Mouse (Mus musculus) stomach, embryonic 15.5 days (tissue): ENCODE measurements around the gene 1700066M21Rik. TPM values are rescaled to one million over a fixed set of nuclear protein-coding genes. Genes with fewer than 3 reads are reported as not detected.

Experiments used
- ATAC-seq: fragments of 200-750 bp; cut with Nextera tagmentation; 2 replicates; pipeline ENCODE4 v1.8.0; 2017; ENCODE audit warnings: low read depth, moderate number of reproducible peaks, moderate TSS enrichment; ENCODE audit not compliant: insufficient read depth, low FRiP score
- H3K27ac ChIP-seq: fragments of 300-500 bp; sonication (generic); 2 replicates; pipeline ENCODE4 v1.5.1; 2015; ENCODE audit warnings: mild to moderate bottlenecking, inconsistent platforms
- H3K27me3 ChIP-seq: fragments of 300-500 bp; sonication (generic); replicated peaks from 2 replicates; pipeline ENCODE4 v1.6.1; 2015; ENCODE audit warnings: inconsistent platforms
- H3K36me3 ChIP-seq: fragments of 300-500 bp; sonication (generic); 2 replicates; pipeline ENCODE4 v1.6.1; 2015; ENCODE audit warnings: inconsistent platforms
- H3K4me1 ChIP-seq: fragments of 300-500 bp; sonication (generic); 2 replicates; pipeline ENCODE4 v1.6.1; 2015; ENCODE audit warnings: inconsistent platforms
- H3K4me2 ChIP-seq: fragments of 300-500 bp; sonication (generic); 2 replicates; pipeline ENCODE4 v1.6.1; 2015; ENCODE audit warnings: mild to moderate bottlenecking, inconsistent platforms
- H3K4me3 ChIP-seq: fragments of 300-500 bp; sonication (generic); replicated peaks from 2 replicates; pipeline ENCODE4 v1.5.1; 2015; ENCODE audit warnings: inconsistent platforms
- H3K9ac ChIP-seq: fragments of 300-500 bp; sonication (generic); 2 replicates; pipeline ENCODE4 v1.6.1; 2015; ENCODE audit warnings: inconsistent platforms
- H3K9me3 ChIP-seq: fragments of 300-500 bp; sonication (generic); 2 replicates; pipeline ENCODE4 v1.6.1; 2016; ENCODE audit warnings: inconsistent platforms
- WGBS: fragments of 180-500 bp; shearing (Covaris S2); methylation state at CpG from one replicate; pipeline ENCODE4 v1.1.7; 2015; 5-methylcytosine and 5-hydroxymethylcytosine counted together
- polyA plus RNA-seq: library from polyadenylated mRNA; unstranded; fragments of >200 nt; fragmentation: Nextera tagmentation; extraction: Ambion mirVana; gene quantifications from 2 replicates; pipeline ENCODE4 v1.2.1, GENCODE M21; 2015

The 1700066M21Rik gene
- polyA plus RNA-seq: 13.3 and 13.4 TPM in 2 replicates

GRCm38 (mm10) chr1:57377376-57378341, at the start of gene 1700066M21Rik:
1700066M21Rik (plus strand) TSS chr1:57377620.
- peak; percentile 97 for ATAC-seq
- no peaks in the 10 kb centered on the region for H3K36me3 ChIP-seq
- H3K4me3 ChIP-seq: peak within 1 kb of the TSS; percentile 95
- peak within 1 kb of the TSS; percentile 90 for H3K9ac ChIP-seq
- whole genome bisulfite sequencing: under 1% methylated on average over 80 of the region's 81 CpGs
- peak within 1 kb of the TSS; percentile 80 for H3K4me2 ChIP-seq
- H3K9me3 ChIP-seq: no peaks in the 10 kb centered on the region
- peak within 1 kb of the TSS; percentile 77 for H3K27ac ChIP-seq
- H3K4me1 ChIP-seq: peaks cover 10% of the 10 kb centered on the region; the same call in 1 of the 2 replicates
- H3K27me3 ChIP-seq: no peaks in the 10 kb centered on the region

GRCm38 (mm10) chr1:57329285-57330093, 47.9 kb upstream of the 1700066M21Rik start:
- H3K4me3 ChIP-seq: no peak overlapping the region
- no peaks in the 10 kb centered on the region for H3K4me1 ChIP-seq
- H3K4me2 ChIP-seq: no peak overlapping the region
- H3K27me3 ChIP-seq: no peaks in the 10 kb centered on the region
- no peak for ATAC-seq
- H3K9ac ChIP-seq: no peak overlapping the region
- H3K9me3 ChIP-seq: no peaks in the 10 kb centered on the region
- no peak overlapping the region for H3K27ac ChIP-seq
- H3K36me3 ChIP-seq: no peaks in the 10 kb centered on the region
- 70% methylated on average over 5 of the region's 5 CpGs for WGBS

- Histone ChIP-seq H3K4me1 (no peaks in the 10 kb centered on the region), H3K4me3 (no peak overlapping the region), H3K27ac (no peak overlapping the region), H3K9ac (no peak overlapping the region), H3K4me2 (no peak overlapping the region), H3K36me3 (no peaks in the 10 kb centered on the region), H3K9me3 (no peaks in the 10 kb centered on the region), H3K27me3 (no peaks in the 10 kb centered on the region)
- 83% methylated on average over 6 of the region's 6 CpGs for WGBS
- ATAC-seq: no peak
These were observed 47.2 kb upstream of the 1700066M21Rik start for GRCm38 (mm10) chr1:57330228-57330627.

GRCm38 (mm10) chr1:57332040-57332439, 45.4 kb upstream of the 1700066M21Rik start:
- Histone ChIP-seq H3K36me3 (no peaks in the 10 kb centered on the region), H3K4me3 (no peak overlapping the region), H3K4me1 (no peaks in the 10 kb centered on the region), H3K9me3 (no peaks in the 10 kb centered on the region), H3K9ac (no peak overlapping the region), H3K27ac (no peak overlapping the region), H3K27me3 (no peaks in the 10 kb centered on the region), H3K4me2 (no peak overlapping the region)
- 24% methylated on average over 4 of the region's 4 CpGs for WGBS
- no peak for ATAC-seq

GRCm38 (mm10) chr1:57333550-57334213, 43.7 kb upstream of the 1700066M21Rik start:
- no peak overlapping the region for H3K27ac ChIP-seq
- 26% methylated on average over 11 of the region's 11 CpGs for WGBS
- no peaks in the 10 kb centered on the region for H3K27me3 ChIP-seq
- no peak overlapping the region for H3K4me3 ChIP-seq
- no peaks in the 10 kb centered on the region for H3K36me3 ChIP-seq
- H3K4me2 ChIP-seq: no peak overlapping the region
- H3K9ac ChIP-seq: no peak overlapping the region
- ATAC-seq: no peak; the same call in 1 of the 2 replicates
- no peaks in the 10 kb centered on the region for H3K9me3 ChIP-seq
- no peaks in the 10 kb centered on the region for H3K4me1 ChIP-seq

- H3K9ac ChIP-seq: no peak overlapping the region
- no peaks in the 10 kb centered on the region for H3K36me3 ChIP-seq
- H3K27me3 ChIP-seq: no peaks in the 10 kb centered on the region
- no peaks in the 10 kb centered on the region for H3K4me1 ChIP-seq
- H3K27ac ChIP-seq: no peak overlapping the region
- no peak overlapping the region for H3K4me2 ChIP-seq
- no peak for ATAC-seq
- no peaks in the 10 kb centered on the region for H3K9me3 ChIP-seq
- H3K4me3 ChIP-seq: no peak overlapping the region
- WGBS: 62% methylated on average over 5 of the region's 5 CpGs
These were observed 42.2 kb upstream of the 1700066M21Rik start for GRCm38 (mm10) chr1:57335200-57335599.

- Histone ChIP-seq H3K4me1 (no peaks in the 10 kb centered on the region), H3K4me3 (no peak overlapping the region), H3K27ac (no peak overlapping the region), H3K9me3 (no peaks in the 10 kb centered on the region), H3K9ac (no peak overlapping the region), H3K4me2 (no peak overlapping the region), H3K36me3 (no peaks in the 10 kb centered on the region), H3K27me3 (no peaks in the 10 kb centered on the region)
- WGBS: 42% methylated on average over 14 of the region's 14 CpGs
- ATAC-seq: no peak
These were observed 38.1 kb upstream of the 1700066M21Rik start for GRCm38 (mm10) chr1:57339156-57339796.

- no peak overlapping the region for H3K27ac ChIP-seq
- 32% methylated on average over 2 of the region's 2 CpGs for WGBS
- H3K4me3 ChIP-seq: no peak overlapping the region
- peak; percentile 83 for ATAC-seq
- no peaks in the 10 kb centered on the region for H3K9me3 ChIP-seq
- no peak overlapping the region for H3K4me2 ChIP-seq
- no peaks in the 10 kb centered on the region for H3K27me3 ChIP-seq
- H3K9ac ChIP-seq: no peak overlapping the region
- H3K4me1 ChIP-seq: no peaks in the 10 kb centered on the region
- H3K36me3 ChIP-seq: no peaks in the 10 kb centered on the region
These were observed 36.2 kb upstream of the 1700066M21Rik start for GRCm38 (mm10) chr1:57341197-57341596.

GRCm38 (mm10) chr1:57347487-57347886, 29.9 kb upstream of the 1700066M21Rik start:
- Histone ChIP-seq H3K9ac (no peak overlapping the region), H3K4me3 (no peak overlapping the region), H3K27ac (no peak overlapping the region), H3K27me3 (no peaks in the 10 kb centered on the region), H3K9me3 (no peaks in the 10 kb centered on the region), H3K4me2 (no peak overlapping the region), H3K4me1 (no peaks in the 10 kb centered on the region), H3K36me3 (no peaks in the 10 kb centered on the region)
- no peak for ATAC-seq

- Histone ChIP-seq H3K27me3 (no peaks in the 10 kb centered on the region), H3K4me1 (no peaks in the 10 kb centered on the region), H3K9me3 (no peaks in the 10 kb centered on the region), H3K36me3 (no peaks in the 10 kb centered on the region), H3K27ac (no peak overlapping the region), H3K9ac (no peak overlapping the region), H3K4me2 (no peak overlapping the region), H3K4me3 (no peak overlapping the region)
- WGBS: 58% methylated on average over 1 of the region's 1 CpGs
- no peak for ATAC-seq
These were observed 25.5 kb upstream of the 1700066M21Rik start for GRCm38 (mm10) chr1:57351941-57352340.

- Histone ChIP-seq H3K9me3 (no peaks in the 10 kb centered on the region), H3K27ac (no peak overlapping the region), H3K9ac (no peak overlapping the region), H3K36me3 (no peaks in the 10 kb centered on the region), H3K27me3 (no peaks in the 10 kb centered on the region), H3K4me2 (no peak overlapping the region), H3K4me3 (no peak overlapping the region), H3K4me1 (no peaks in the 10 kb centered on the region)
- ATAC-seq: no peak
- 88% methylated on average over 5 of the region's 5 CpGs for WGBS
These were observed 18.9 kb upstream of the 1700066M21Rik start for GRCm38 (mm10) chr1:57358546-57358945.
